Mouse (Mus musculus): ENCODE measurements at regions not wholly inside any gene's neighbourhood (a gene's known extent, or its start where the extent isn't known, plus 50 kb on each side); places are given as distances from the start of the nearest gene placed in this dataset.

DNA sequence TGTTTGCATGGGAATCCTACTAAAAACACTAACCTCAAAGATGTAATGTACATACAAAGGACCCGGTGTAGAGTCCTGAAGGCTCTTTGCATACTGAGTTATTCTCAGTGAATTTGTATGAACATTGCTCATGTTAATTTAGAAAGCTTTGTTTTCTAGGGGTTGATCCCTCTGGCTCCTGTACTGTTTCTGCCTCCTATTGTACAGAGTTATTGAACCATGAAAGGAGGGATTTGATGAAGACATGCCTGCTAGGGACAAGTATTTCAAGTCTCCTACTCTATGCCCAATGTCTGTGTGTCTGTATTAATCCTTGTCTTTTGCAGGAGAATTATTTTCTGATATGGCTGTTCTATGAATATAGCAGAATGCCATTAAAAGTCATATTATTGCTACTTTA lies 1425.1 kb downstream of the Fam181b start:
- no peak for TF ChIP-seq CTCF (IDR thresholded peaks at IDR 0.05; ENCODE audit: low read depth)
- Histone ChIP-seq H3K9ac (replicated peaks; ENCODE audit: low read length) (no peak overlapping the region), H3K4me2 (ENCODE audit: low read depth, low read length) (no peak overlapping the region), H3K27me3 (ENCODE audit: insufficient read depth, low read length) (no peaks in the 10 kb centered on the region), H3K4me3 (ENCODE audit: low read length) (no peak overlapping the region), H3K9me3 (ENCODE audit: low read length) (no peaks in the 10 kb centered on the region), H3K4me1 (ENCODE audit: insufficient read depth, low read length) (no peaks in the 10 kb centered on the region), H3K27ac (no peak overlapping the region), H3K36me3 (ENCODE audit: insufficient read depth, low read length) (no peaks in the 10 kb centered on the region)
- ATAC-seq (no peak), DNase-seq (ENCODE audit: low spot score) (no peak)
- 20% methylated on average over 1 of the region's 1 CpGs for WGBS

DNA sequence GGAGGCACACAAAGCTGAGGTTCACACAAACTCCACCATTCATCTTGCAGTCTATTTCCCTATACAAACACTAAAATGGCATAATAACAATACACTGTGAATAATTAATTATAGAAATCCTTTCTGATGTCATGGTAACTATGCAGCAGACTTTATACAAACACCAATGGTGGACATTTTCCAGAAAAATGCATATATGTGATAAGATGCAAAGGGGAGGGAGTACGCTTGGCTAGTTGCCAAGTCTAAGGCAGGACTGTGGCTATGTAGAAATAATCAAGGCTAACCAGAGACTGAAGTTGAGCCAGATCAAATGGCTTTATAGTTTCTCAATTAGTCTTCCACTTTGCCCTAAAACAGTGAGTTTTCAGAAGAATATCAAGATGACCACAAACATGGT lies 1437.3 kb downstream of the Fam181b start:
- WGBS: 81% methylated on average over 1 of the region's 1 CpGs
- Histone ChIP-seq H3K9me3 (ENCODE audit: low read length) (peaks cover 6% of the 10 kb centered on the region; the same call in 1 of the 2 replicates), H3K9ac (replicated peaks; ENCODE audit: low read length) (no peak overlapping the region), H3K36me3 (ENCODE audit: insufficient read depth, low read length) (no peaks in the 10 kb centered on the region), H3K4me1 (ENCODE audit: insufficient read depth, low read length) (no peaks in the 10 kb centered on the region), H3K27me3 (ENCODE audit: insufficient read depth, low read length) (no peaks in the 10 kb centered on the region), H3K4me3 (ENCODE audit: low read length) (no peak overlapping the region), H3K4me2 (ENCODE audit: low read depth, low read length) (no peak overlapping the region), H3K27ac (no peak overlapping the region)
- TF ChIP-seq CTCF (IDR thresholded peaks at IDR 0.05; ENCODE audit: low read depth): no peak
- ATAC-seq (no peak), DNase-seq (ENCODE audit: low spot score) (no peak)

DNA sequence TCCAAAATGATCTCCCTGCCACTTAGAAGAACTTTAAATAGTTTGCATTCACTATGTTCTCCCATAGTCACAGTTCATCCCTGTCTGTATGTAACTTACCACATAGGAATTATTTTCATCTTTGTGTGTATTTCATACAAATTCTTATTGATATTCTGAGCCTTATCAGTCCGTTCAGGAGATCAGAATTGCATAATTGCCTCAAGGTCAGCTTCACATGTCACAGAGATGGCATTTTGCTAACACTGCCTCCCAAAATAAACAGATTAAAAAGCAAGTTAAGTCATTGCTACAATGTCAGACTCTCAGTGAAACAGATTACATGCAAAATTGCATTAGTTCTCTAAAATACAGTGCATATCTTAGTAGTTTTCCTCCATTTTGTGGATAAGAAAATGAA lies 1452.9 kb downstream of the Fam181b start:
- no peak overlapping the region for H3K4me2 ChIP-seq (ENCODE audit: low read depth, low read length)
- no peak for TF ChIP-seq CTCF (IDR thresholded peaks at IDR 0.05; ENCODE audit: low read depth)
- H3K9ac ChIP-seq (replicated peaks; ENCODE audit: low read length): no peak overlapping the region
- H3K27ac ChIP-seq: no peak overlapping the region
- ATAC-seq (no peak), DNase-seq (ENCODE audit: low spot score) (no peak)
- no peaks in the 10 kb centered on the region for H3K27me3 ChIP-seq (ENCODE audit: insufficient read depth, low read length)
- no peaks in the 10 kb centered on the region for H3K4me1 ChIP-seq (ENCODE audit: insufficient read depth, low read length)
- H3K9me3 ChIP-seq (ENCODE audit: low read length): no peaks in the 10 kb centered on the region
- H3K36me3 ChIP-seq (ENCODE audit: insufficient read depth, low read length): no peaks in the 10 kb centered on the region
- H3K4me3 ChIP-seq (ENCODE audit: low read length): no peak overlapping the region
- 71% methylated on average over 1 of the region's 1 CpGs for WGBS

DNA sequence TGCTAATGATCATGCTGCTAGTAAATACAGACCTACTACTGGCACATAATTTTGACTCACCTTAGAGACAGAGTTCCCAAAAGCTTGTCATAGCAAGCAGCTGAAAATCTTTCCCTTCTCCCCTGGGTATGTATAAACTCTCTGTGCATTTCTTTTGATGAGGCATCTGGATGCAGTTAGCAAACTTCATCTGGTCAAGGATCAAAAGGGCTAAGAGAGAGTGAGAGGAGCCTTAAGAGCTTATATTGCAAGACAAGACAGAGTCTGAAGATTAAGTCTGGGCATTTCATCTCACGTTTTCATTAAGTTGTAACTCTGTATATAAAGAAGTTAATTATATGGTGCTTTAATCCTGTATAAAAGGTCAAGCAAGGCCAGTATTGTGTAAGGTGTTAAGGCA lies 1468.7 kb downstream of the Fam181b start:
- no peaks in the 10 kb centered on the region for H3K9me3 ChIP-seq (ENCODE audit: low read length)
- WGBS: 57% methylated on average over 1 of the region's 1 CpGs
- H3K9ac ChIP-seq (replicated peaks; ENCODE audit: low read length): no peak overlapping the region
- no peaks in the 10 kb centered on the region for H3K27me3 ChIP-seq (ENCODE audit: insufficient read depth, low read length)
- DNase-seq (ENCODE audit: low spot score) (no peak), ATAC-seq (no peak)
- H3K4me2 ChIP-seq (ENCODE audit: low read depth, low read length): no peak overlapping the region
- TF ChIP-seq CTCF (IDR thresholded peaks at IDR 0.05; ENCODE audit: low read depth): no peak
- H3K4me3 ChIP-seq (ENCODE audit: low read length): no peak overlapping the region
- H3K4me1 ChIP-seq (ENCODE audit: insufficient read depth, low read length): 0 out of 2 replicates have a peak, but pooled peaks cover 4% of the 10 kb centered on the region
- H3K27ac ChIP-seq: no peak overlapping the region
- no peaks in the 10 kb centered on the region for H3K36me3 ChIP-seq (ENCODE audit: insufficient read depth, low read length)

DNA sequence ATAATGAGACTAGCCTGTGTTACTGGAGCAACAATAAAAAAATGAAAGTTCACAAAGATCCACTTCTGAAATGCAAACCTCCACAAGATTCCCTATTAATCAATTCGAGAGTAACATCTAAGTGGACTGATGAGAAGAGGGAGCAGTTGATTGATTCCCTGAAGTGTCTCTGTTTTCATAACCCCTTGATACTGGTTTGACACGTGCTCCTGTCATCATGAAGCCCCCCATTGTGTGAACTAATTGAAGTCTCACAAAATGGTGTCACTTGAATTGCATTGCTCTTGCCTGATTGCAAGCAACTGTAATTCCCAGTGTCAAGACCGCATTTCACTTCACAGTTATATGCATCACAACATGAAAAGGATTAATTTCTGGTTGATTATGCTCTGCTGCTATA lies 1501.8 kb downstream of the Fam181b start:
- Histone ChIP-seq H3K27me3 (ENCODE audit: insufficient read depth, low read length) (no peaks in the 10 kb centered on the region), H3K27ac (no peak overlapping the region), H3K9ac (replicated peaks; ENCODE audit: low read length) (no peak overlapping the region), H3K4me1 (ENCODE audit: insufficient read depth, low read length) (no peaks in the 10 kb centered on the region), H3K9me3 (ENCODE audit: low read length) (no peaks in the 10 kb centered on the region), H3K4me3 (ENCODE audit: low read length) (no peak overlapping the region), H3K4me2 (ENCODE audit: low read depth, low read length) (no peak overlapping the region), H3K36me3 (ENCODE audit: insufficient read depth, low read length) (no peaks in the 10 kb centered on the region)
- no peak for TF ChIP-seq CTCF (IDR thresholded peaks at IDR 0.05; ENCODE audit: low read depth)
- DNase-seq (ENCODE audit: low spot score) (peak; percentile 18), ATAC-seq (no peak; the same call in 1 of the 2 replicates)
- WGBS: 35% methylated on average over 3 of the region's 3 CpGs

DNA sequence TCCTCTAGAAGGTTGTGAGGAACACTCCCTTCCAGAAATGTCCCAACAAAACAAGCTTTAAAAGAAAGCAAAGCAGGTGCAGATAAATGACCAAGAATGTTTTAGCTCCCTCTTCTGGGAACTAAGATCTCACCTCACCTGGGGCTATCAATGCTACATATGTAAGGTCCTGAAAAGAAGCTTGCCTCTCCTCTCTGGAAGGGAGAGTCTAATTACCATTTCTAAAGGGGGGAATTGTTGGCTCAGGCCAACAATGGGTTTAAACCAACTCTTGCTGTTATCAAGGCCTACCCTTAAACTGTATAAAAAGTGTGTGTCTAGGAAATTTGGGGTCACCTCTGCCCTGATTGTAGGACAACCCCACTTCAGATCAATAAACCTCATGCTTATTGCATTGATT lies 1508.1 kb downstream of the Fam181b start:
- Histone ChIP-seq H3K4me2 (ENCODE audit: low read depth, low read length) (no peak overlapping the region), H3K9ac (replicated peaks; ENCODE audit: low read length) (no peak overlapping the region), H3K27me3 (ENCODE audit: insufficient read depth, low read length) (no peaks in the 10 kb centered on the region), H3K27ac (no peak overlapping the region), H3K9me3 (ENCODE audit: low read length) (no peaks in the 10 kb centered on the region), H3K4me1 (ENCODE audit: insufficient read depth, low read length) (no peaks in the 10 kb centered on the region), H3K36me3 (ENCODE audit: insufficient read depth, low read length) (no peaks in the 10 kb centered on the region), H3K4me3 (ENCODE audit: low read length) (no peak overlapping the region)
- no peak for ATAC-seq
- no peak for DNase-seq (ENCODE audit: low spot score)
- no peak for TF ChIP-seq CTCF (IDR thresholded peaks at IDR 0.05; ENCODE audit: low read depth)

DNA sequence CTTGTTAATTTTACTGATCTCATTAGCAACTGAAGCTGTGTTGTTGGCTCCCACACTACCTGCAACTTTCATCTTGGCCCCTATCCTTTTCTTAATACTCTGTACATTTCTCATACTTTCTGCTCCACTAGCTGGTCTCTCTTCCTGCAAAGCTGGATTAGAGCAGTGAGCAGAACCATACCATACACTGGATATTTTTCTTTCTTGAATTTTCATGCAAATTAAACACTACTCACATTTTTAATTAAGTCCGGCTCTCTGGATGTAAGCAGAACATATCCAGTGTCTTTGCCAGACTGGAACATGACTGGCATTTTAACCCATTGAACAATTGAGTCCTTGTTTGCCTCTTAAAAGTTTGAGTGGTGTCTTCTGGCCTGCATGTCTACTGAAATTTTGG lies 1515.0 kb downstream of the Fam181b start:
- H3K4me1 ChIP-seq (ENCODE audit: insufficient read depth, low read length): no peaks in the 10 kb centered on the region
- no peaks in the 10 kb centered on the region for H3K36me3 ChIP-seq (ENCODE audit: insufficient read depth, low read length)
- 41% methylated on average over 1 of the region's 1 CpGs for WGBS
- no peaks in the 10 kb centered on the region for H3K9me3 ChIP-seq (ENCODE audit: low read length)
- ATAC-seq: no peak; the same call in 1 of the 2 replicates
- H3K27ac ChIP-seq: no peak overlapping the region
- no peak for TF ChIP-seq CTCF (IDR thresholded peaks at IDR 0.05; ENCODE audit: low read depth)
- no peak overlapping the region for H3K4me2 ChIP-seq (ENCODE audit: low read depth, low read length)
- DNase-seq (ENCODE audit: low spot score): peak; percentile 6
- H3K9ac ChIP-seq (replicated peaks; ENCODE audit: low read length): no peak overlapping the region
- no peaks in the 10 kb centered on the region for H3K27me3 ChIP-seq (ENCODE audit: insufficient read depth, low read length)
- H3K4me3 ChIP-seq (ENCODE audit: low read length): no peak overlapping the region
